22 mouse cellular contexts compared by ENCODE assay signal in genomic region chr6:55682886-55683285, GRCm38 (mm10). TPM values are rescaled to one million over a fixed set of nuclear protein-coding genes. Genes with fewer than 3 reads are reported as not detected.
"Had no signal": no experiment of that assay in that cellular context is flagged by ENCODE, and none has a peak within 500 bp of the region (broad histone marks: within the 10 kb centered on the region; RNA-seq: fewer than 3 reads in every experiment).

No protein-coding gene starts in this region.

- H3K27ac ChIP-seq: kidney, embryonic 15.5 days; limb, embryonic 12.5 days; limb, embryonic 15.5 days; liver, embryonic 14.5 days; macrophage; stomach, embryonic 15.5 days had no signal

- H3K4me2 ChIP-seq: kidney, embryonic 15.5 days; limb, embryonic 12.5 days; limb, embryonic 15.5 days; liver, embryonic 11.5 days; lung, embryonic 14.5 days; stomach, embryonic 15.5 days had no signal

- H3K4me1 ChIP-seq: kidney, embryonic 15.5 days; limb, embryonic 15.5 days; stomach, embryonic 15.5 days had no signal

- H3K9me3 ChIP-seq: kidney, embryonic 15.5 days; limb, embryonic 12.5 days; limb, embryonic 15.5 days; stomach, embryonic 15.5 days had no signal

- ATAC-seq: liver, postnatal 0 days; lung, postnatal 0 days had no signal

- H3K27me3 ChIP-seq: limb, embryonic 15.5 days had no signal

- H3K4me3 ChIP-seq: kidney, embryonic 15.5 days; limb, embryonic 12.5 days; limb, embryonic 15.5 days; stomach, embryonic 15.5 days had no signal

- DNase-seq: kidney, adult 8-10 months; kidney, postnatal 10 days; kidney, postnatal 36 days; layer of hippocampus, adult 9-11 months; left cerebral cortex, postnatal 4 days; liver, postnatal 0 days; lung, embryonic 14.5 days; midbrain, embryonic 14.5 days; right cerebral cortex, postnatal 14 days; spleen, adult 18-20 months; thymus, adult 18-20 months; thymus, postnatal 36 days had no signal

- H3K36me3 ChIP-seq: kidney, embryonic 15.5 days; limb, embryonic 12.5 days; limb, embryonic 15.5 days; stomach, embryonic 15.5 days had no signal

- H3K9ac ChIP-seq: kidney, embryonic 15.5 days; limb, embryonic 12.5 days; limb, embryonic 15.5 days; liver, embryonic 14.5 days; liver, postnatal 0 days; lung, embryonic 14.5 days; stomach, embryonic 15.5 days had no signal

RNA-seq across cellular contexts. Expression of gene Neurod6, which starts 1.8 kb away (rescaled TPM):
- total RNA-seq: megakaryocyte, adult 5-6 weeks had no signal
- polyA plus RNA-seq: kidney, embryonic 15.5 days; limb, embryonic 12.5 days; limb, embryonic 15.5 days; liver, embryonic 14.5 days; liver, postnatal 0 days; lung, embryonic 14.5 days; lung, postnatal 0 days; macrophage; urinary bladder, adult 2 months had no signal
